Mouse (Mus musculus) lung, adult 2 months (tissue): Measurements from ENCODE around the gene Rif1.

Source experiments
- CTCF ChIP-seq: fragments of 200-500 bp; IDR thresholded peaks from 2 replicates; pipeline ENCODE4 v1.5.1; 2011; ENCODE audit warnings: mild to moderate bottlenecking, low read length, control low read depth; ENCODE audit not compliant: insufficient read depth
- POLR2A ChIP-seq: fragments of 200-500 bp; IDR thresholded peaks from 2 replicates; pipeline ENCODE4 v1.6.1; 2011; ENCODE audit warnings: low read depth, mild to moderate bottlenecking, control low read depth, low read length, borderline replicate concordance; ENCODE audit errors: extremely low read depth

DNA sequence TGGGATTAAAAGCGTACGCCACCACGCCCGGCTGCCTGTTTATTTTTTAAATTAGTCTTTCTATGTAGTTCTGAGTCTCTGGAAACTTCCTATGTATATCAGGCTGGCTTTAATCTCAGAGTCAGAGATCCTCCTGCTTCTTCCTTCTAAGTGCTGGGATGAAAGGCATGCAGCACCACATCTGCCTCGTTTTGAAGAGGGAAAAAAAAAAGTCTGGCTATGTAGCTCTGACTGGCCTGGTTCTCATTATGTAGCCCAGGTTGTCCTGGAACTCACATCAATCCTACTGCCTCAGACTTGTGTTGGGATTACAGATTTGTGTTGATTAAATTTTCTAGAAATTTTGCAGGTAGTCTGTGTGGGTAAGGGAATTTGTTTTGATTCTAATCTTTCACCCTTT, 1.8 kb upstream of the Rif1 start:
- TF ChIP-seq CTCF: no peak
- no peak for TF ChIP-seq POLR2A
